Comparison of ENCODE assay signal across 22 mouse cellular contexts in the genomic region with DNA sequence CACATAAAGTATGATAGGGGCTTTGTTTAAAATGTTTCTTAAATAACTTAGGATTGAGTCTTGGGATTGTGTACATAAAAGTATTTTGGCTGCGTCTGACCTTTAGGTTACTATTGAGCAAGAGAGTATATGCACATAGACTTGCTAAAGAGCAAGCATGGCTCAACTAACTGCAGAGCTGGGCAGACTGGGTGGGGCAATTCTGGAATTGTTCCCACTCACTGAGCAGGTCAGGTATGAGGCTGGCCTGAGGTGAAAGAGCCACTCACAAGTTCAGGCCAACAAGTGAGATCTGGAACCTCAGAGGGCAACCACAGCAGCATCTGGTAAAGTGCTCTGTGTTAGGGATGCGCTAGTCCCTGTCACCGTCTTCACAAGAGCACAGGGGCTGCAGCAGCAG. TPM values are rescaled to one million over a fixed set of nuclear protein-coding genes. Genes with fewer than 3 reads are reported as not detected.
DNase-seq lines count a peak whose midpoint lies in the region; ATAC-seq and TF ChIP-seq lines count a peak whose summit lies in the region.
"Had no signal": no experiment of that assay in that cellular context is flagged by ENCODE, and none has a peak within 500 bp of the region (broad histone marks: within the 10 kb centered on the region; RNA-seq: fewer than 3 reads in every experiment).

No protein-coding gene starts in this region.

- no peak overlapping the region for H3K4me3 ChIP-seq in liver, embryonic 12.5 days
- no peak overlapping the region for H3K4me3 ChIP-seq in lung, postnatal 0 days (ENCODE audit: low read depth, low read length)
- no peak overlapping the region for H3K4me3 ChIP-seq in stomach, postnatal 0 days (ENCODE audit: low read depth, low read length)
- H3K4me3 ChIP-seq in neural tube, embryonic 15.5 days (replicated peaks): no peak overlapping the region
- H3K4me3 ChIP-seq in kidney, embryonic 16.5 days (ENCODE audit: low read length): no peak overlapping the region
- H3K4me3 ChIP-seq: embryonic facial prominence, embryonic 10.5 days; heart, embryonic 13.5 days; limb, embryonic 10.5 days; lung, embryonic 15.5 days; myocyte; stomach, embryonic 15.5 days had no signal

- no peaks in the 10 kb centered on the region for H3K27me3 ChIP-seq in liver, embryonic 12.5 days (replicated peaks)
- no peaks in the 10 kb centered on the region for H3K27me3 ChIP-seq in lung, postnatal 0 days (replicated peaks; ENCODE audit: insufficient read depth, low read length)
- no peaks in the 10 kb centered on the region for H3K27me3 ChIP-seq in stomach, postnatal 0 days (ENCODE audit: control insufficient read depth, insufficient read depth, low read length)
- no peaks in the 10 kb centered on the region for H3K27me3 ChIP-seq in neural tube, embryonic 15.5 days (replicated peaks)
- H3K27me3 ChIP-seq in kidney, embryonic 16.5 days (ENCODE audit: insufficient read depth, low read length): no peaks in the 10 kb centered on the region
- H3K27me3 ChIP-seq: heart, embryonic 13.5 days; lung, embryonic 15.5 days; stomach, embryonic 15.5 days had no signal

- no peak overlapping the region for H3K9ac ChIP-seq in liver, embryonic 12.5 days
- H3K9ac ChIP-seq in lung, postnatal 0 days (replicated peaks; ENCODE audit: low read depth): no peak overlapping the region
- H3K9ac ChIP-seq in stomach, postnatal 0 days (ENCODE audit: low read length): no peak overlapping the region
- H3K9ac ChIP-seq in neural tube, embryonic 15.5 days (replicated peaks): no peak overlapping the region
- H3K9ac ChIP-seq in kidney, embryonic 16.5 days (replicated peaks; ENCODE audit: low read length): no peak overlapping the region
- H3K9ac ChIP-seq: heart, embryonic 13.5 days; lung, embryonic 15.5 days; stomach, embryonic 15.5 days had no signal

- no peak for TF ChIP-seq CTCF in lung, postnatal 0 days (IDR thresholded peaks at IDR 0.05)
- TF ChIP-seq CTCF in stomach, postnatal 0 days (IDR thresholded peaks at IDR 0.05; ENCODE audit: low read depth): no peak

- no peak overlapping the region for H3K4me2 ChIP-seq in liver, embryonic 12.5 days
- H3K4me2 ChIP-seq in lung, postnatal 0 days (replicated peaks; ENCODE audit: low read depth, low read length): no peak overlapping the region
- no peak overlapping the region for H3K4me2 ChIP-seq in stomach, postnatal 0 days (replicated peaks; ENCODE audit: low read depth)
- no peak overlapping the region for H3K4me2 ChIP-seq in neural tube, embryonic 15.5 days
- no peak overlapping the region for H3K4me2 ChIP-seq in kidney, embryonic 16.5 days (replicated peaks; ENCODE audit: low read depth, low read length)
- H3K4me2 ChIP-seq: heart, embryonic 13.5 days; lung, embryonic 15.5 days; midbrain, embryonic 11.5 days; stomach, embryonic 15.5 days had no signal

- DNase-seq in liver: no peak
- peak; percentile 43 for DNase-seq in fat pad, adult 2 months (ENCODE audit: extremely low read depth, low read depth, low spot score)
- DNase-seq in lung, postnatal 0 days (ENCODE audit: low spot score): peak; percentile 66
- DNase-seq in stomach, postnatal 0 days (ENCODE audit: low spot score): peak; percentile 52
- DNase-seq: B cell, adult 2 months; cerebellum, adult 18-20 months; cerebellum, postnatal 36 days; heart, postnatal 36 days; kidney, adult 9 months; layer of hippocampus, postnatal 36 days had no signal

- peak overlapping the region; percentile 34; the same call in 1 of the 2 replicates for H3K27ac ChIP-seq in liver, embryonic 12.5 days
- no peak overlapping the region for H3K27ac ChIP-seq in lung, postnatal 0 days (ENCODE audit: low read length)
- H3K27ac ChIP-seq in stomach, postnatal 0 days (replicated peaks): no peak overlapping the region
- no peak overlapping the region for H3K27ac ChIP-seq in neural tube, embryonic 15.5 days (replicated peaks)
- H3K27ac ChIP-seq in kidney, embryonic 16.5 days (ENCODE audit: low read length): no peak overlapping the region
- H3K27ac ChIP-seq: embryonic facial prominence, embryonic 10.5 days; heart, embryonic 13.5 days; limb, embryonic 10.5 days; lung, embryonic 15.5 days; stomach, embryonic 15.5 days had no signal

- WGBS in liver, embryonic 12.5 days (ENCODE audit: insufficient replicate concordance): 76% methylated on average over 3 of the region's 3 CpGs
- WGBS in lung, postnatal 0 days: 73% methylated on average over 3 of the region's 3 CpGs
- 84% methylated on average over 3 of the region's 3 CpGs for WGBS in stomach, postnatal 0 days
- WGBS in neural tube, embryonic 15.5 days: 87% methylated on average over 3 of the region's 3 CpGs
- WGBS in kidney, embryonic 16.5 days: 95% methylated on average over 3 of the region's 3 CpGs

- H3K36me3 ChIP-seq in liver, embryonic 12.5 days: peaks cover 11% of the 10 kb centered on the region
- H3K36me3 ChIP-seq in lung, postnatal 0 days (ENCODE audit: insufficient read depth, low read length): no peaks in the 10 kb centered on the region; the same call in 1 of the 2 replicates
- H3K36me3 ChIP-seq in stomach, postnatal 0 days (ENCODE audit: control insufficient read depth, insufficient read depth, low read length): peaks cover 5% of the 10 kb centered on the region; the same call in 1 of the 2 replicates
- no peaks in the 10 kb centered on the region for H3K36me3 ChIP-seq in neural tube, embryonic 15.5 days
- peaks cover 3% of the 10 kb centered on the region; the same call in 1 of the 2 replicates for H3K36me3 ChIP-seq in kidney, embryonic 16.5 days (ENCODE audit: insufficient read depth, low read length)

- H3K4me1 ChIP-seq in liver, embryonic 12.5 days: peaks cover 67% of the 10 kb centered on the region
- no peaks in the 10 kb centered on the region for H3K4me1 ChIP-seq in lung, postnatal 0 days (ENCODE audit: insufficient read depth, low read depth, low read length)
- no peaks in the 10 kb centered on the region for H3K4me1 ChIP-seq in stomach, postnatal 0 days (replicated peaks; ENCODE audit: control insufficient read depth, insufficient read depth)
- peaks cover 4% of the 10 kb centered on the region for H3K4me1 ChIP-seq in neural tube, embryonic 15.5 days
- no peaks in the 10 kb centered on the region; the same call in 1 of the 2 replicates for H3K4me1 ChIP-seq in kidney, embryonic 16.5 days (ENCODE audit: insufficient read depth, low read length)
- H3K4me1 ChIP-seq: lung, embryonic 15.5 days; stomach, embryonic 15.5 days had no signal

- ATAC-seq in liver, embryonic 12.5 days: no peak
- ATAC-seq in lung, postnatal 0 days: peak; percentile 58
- ATAC-seq in stomach, postnatal 0 days (ENCODE audit: low FRiP score, low TSS enrichment): peak; percentile 47; the same call in 1 of the 2 replicates
- no peak for ATAC-seq in neural tube, embryonic 15.5 days (ENCODE audit: low FRiP score)
- no peak for ATAC-seq in kidney, embryonic 16.5 days (ENCODE audit: low FRiP score, low TSS enrichment)
- ATAC-seq: forebrain, embryonic 14.5 days; hindbrain, embryonic 16.5 days had no signal

- no peaks in the 10 kb centered on the region for H3K9me3 ChIP-seq in liver, embryonic 12.5 days (replicated peaks)
- H3K9me3 ChIP-seq in lung, postnatal 0 days (ENCODE audit: low read length): no peaks in the 10 kb centered on the region
- no peaks in the 10 kb centered on the region for H3K9me3 ChIP-seq in stomach, postnatal 0 days (ENCODE audit: control insufficient read depth, low read length)
- no peaks in the 10 kb centered on the region for H3K9me3 ChIP-seq in neural tube, embryonic 15.5 days (replicated peaks)
- no peaks in the 10 kb centered on the region for H3K9me3 ChIP-seq in kidney, embryonic 16.5 days (ENCODE audit: low read length)
- H3K9me3 ChIP-seq: embryonic facial prominence, embryonic 10.5 days; heart, embryonic 13.5 days; limb, embryonic 10.5 days; lung, embryonic 15.5 days; stomach, embryonic 15.5 days had no signal

- TF ChIP-seq EP300 in lung, postnatal 0 days (IDR thresholded peaks at IDR 0.05): 0 out of 2 replicates have a peak, but pooled peaks have one; percentile 10
- no peak for TF ChIP-seq EP300 in stomach, postnatal 0 days (optimal IDR thresholded peaks at IDR 0.05)

RNA-seq across cellular contexts. Expression of gene Mxi1, which starts 58.7 kb away (rescaled TPM):
- polyA plus RNA-seq in liver, embryonic 12.5 days (2016; fragmentation: Nextera tagmentation; extraction: Ambion mirVana): 38.3 and 39.3 TPM in 2 replicates
- 40.4 and 43.0 TPM in 2 replicates for polyA plus RNA-seq in lung, postnatal 0 days (2015; fragmentation: Nextera tagmentation; extraction: Ambion mirVana)
- polyA plus RNA-seq in stomach, postnatal 0 days (2015; fragmentation: Nextera tagmentation; extraction: Ambion mirVana): 28.6 and 31.3 TPM in 2 replicates
- polyA plus RNA-seq in neural tube, embryonic 15.5 days (2015; fragmentation: Nextera tagmentation; extraction: Ambion mirVana): 40.0 and 40.8 TPM in 2 replicates
- polyA plus RNA-seq in kidney, embryonic 16.5 days (2015; fragmentation: Nextera tagmentation; extraction: Ambion mirVana): 19.2 and 32.1 TPM in 2 replicates

Comparison
In these comparisons a context has a peak if more than half of its experiments do, and no peak if none do; other contexts are left out.
1. ATAC-seq: peak in lung, postnatal 0 days (single experiment) and stomach, postnatal 0 days (single experiment); none in liver, embryonic 12.5 days (single experiment), neural tube, embryonic 15.5 days (single experiment) and kidney, embryonic 16.5 days (single experiment).